Mouse (Mus musculus) CH12.LX (cell line): Measurements from ENCODE around the gene Foxe1.

ENCODE experiments used
- CTCF ChIP-seq, 2 experiments: IDR thresholded peaks in 1 of 2; conservative IDR thresholded peaks in 1 of 2; 2 replicates each; pipeline ENCODE4 v1.5.1; 2011 to 2012; ENCODE audit warnings: low read depth in 2 of 2, low read length in 2 of 2, improper control_type of control experiment in 1 of 2, inconsistent platforms in 1 of 2, mild to moderate bottlenecking in 1 of 2, moderate library complexity in 1 of 2
- KAT2A ChIP-seq: IDR thresholded peaks from 2 replicates; pipeline ENCODE4 v1.6.1; 2012; ENCODE audit warnings: low read length, improper control_type of control experiment, inconsistent platforms; ENCODE audit not compliant: insufficient replicate concordance
- ZC3H11A ChIP-seq: IDR thresholded peaks from 2 replicates; pipeline ENCODE4 v1.6.1; 2012; ENCODE audit warnings: low read depth, mild to moderate bottlenecking, inconsistent platforms, low read length, improper control_type of control experiment

- TF ChIP-seq ZC3H11A (no peak), KAT2A (no peak), CTCF (conservative IDR thresholded peaks at IDR 0.05 in 1 of 2, IDR thresholded peaks at IDR 0.05 in 1 of 2; ENCODE audit: low read depth in 2 of 2, low read length in 2 of 2) (no peak)
These were observed 9.6 kb downstream of the Foxe1 start for GRCm38 (mm10) chr4:46353045-46353444.
